Mouse (Mus musculus) macrophage (primary cell): Measurements from ENCODE around the gene Luc7l2. TPM values are rescaled to one million over a fixed set of nuclear protein-coding genes. Genes with fewer than 3 reads are reported as not detected.

Experiments used
- polyA plus RNA-seq: library from polyadenylated mRNA; stranded (reverse); fragments of 250-400 nt; gene quantifications from 3 replicates; pipeline ENCODE4 v1.2.4, GENCODE M21; 2018; ENCODE audit warnings: inconsistent platforms

The Luc7l2 gene
- polyA plus RNA-seq, 1 experiment from 2014 or later: 93.0 TPM

Other genes with a start within 250 kb of the Luc7l2 start
- 77.0 to 95.7 TPM (median 95.3 TPM) in 3 replicates for gene Zc3hav1, start 196.7 kb upstream of the Luc7l2 start, polyA plus RNA-seq
- 0.19 to 0.32 TPM (median 0.26 TPM) in 3 replicates for gene Ttc26, start 169.9 kb upstream of the Luc7l2 start, polyA plus RNA-seq
- 6.9 to 10.1 TPM (median 7.6 TPM) in 3 replicates for gene Ubn2, start 117.4 kb upstream of the Luc7l2 start, polyA plus RNA-seq
- 2.8 to 13.1 TPM (median 8.6 TPM) in 3 replicates for gene Fmc1, start 17.8 kb upstream of the Luc7l2 start, polyA plus RNA-seq
- gene Klrg2, start 85.9 kb downstream of the Luc7l2 start, polyA plus RNA-seq: 0.10 to 1.0 TPM (median 0.20 TPM) in 3 replicates
- gene Clec2l, start 111.7 kb downstream of the Luc7l2 start, polyA plus RNA-seq: not detected in 3 replicates